ENCODE assay signal across 15 mouse cellular contexts in genomic region chr5:146681512-146681911, GRCm38 (mm10).
DNase-seq lines count a peak whose midpoint lies in the region; ATAC-seq and TF ChIP-seq lines count a peak whose summit lies in the region.
"Had no signal": no experiment of that assay in that cellular context is flagged by ENCODE, and none has a peak within 500 bp of the region (broad histone marks: within the 10 kb centered on the region; RNA-seq: fewer than 3 reads in every experiment).

No protein-coding gene starts in this region.

- no peak overlapping the region for H3K4me3 ChIP-seq in heart, embryonic 12.5 days
- peak overlapping the region; percentile 31; the same call in 1 of the 2 replicates for H3K4me3 ChIP-seq in G1E (ENCODE audit: low read depth, low read length)
- no peak overlapping the region for H3K4me3 ChIP-seq in intestine, embryonic 15.5 days (replicated peaks)
- no peak overlapping the region for H3K4me3 ChIP-seq in embryonic facial prominence, embryonic 10.5 days
- H3K4me3 ChIP-seq: forebrain, embryonic 10.5 days; limb, embryonic 15.5 days had no signal

- H3K4me1 ChIP-seq in heart, embryonic 12.5 days (replicated peaks) = peaks cover 15% of the 10 kb centered on the region
- H3K4me1 ChIP-seq in G1E (ENCODE audit: insufficient read depth, low read depth, low read length) = peaks cover 99% of the 10 kb centered on the region
- peaks cover 52% of the 10 kb centered on the region for H3K4me1 ChIP-seq in intestine, embryonic 15.5 days (replicated peaks)
- peaks cover 20% of the 10 kb centered on the region for H3K4me1 ChIP-seq in embryonic facial prominence, embryonic 10.5 days
- H3K4me1 ChIP-seq: limb, embryonic 15.5 days had no signal

- H3K27me3 ChIP-seq in heart, embryonic 12.5 days (replicated peaks) = no peaks in the 10 kb centered on the region; the same call in 1 of the 2 replicates
- H3K27me3 ChIP-seq in G1E (ENCODE audit: insufficient read depth, low read length) = no peaks in the 10 kb centered on the region
- no peaks in the 10 kb centered on the region for H3K27me3 ChIP-seq in intestine, embryonic 15.5 days (replicated peaks)
- peaks cover 4% of the 10 kb centered on the region; the same call in 1 of the 2 replicates for H3K27me3 ChIP-seq in embryonic facial prominence, embryonic 10.5 days (replicated peaks; ENCODE audit: low read depth, poor library complexity, severe bottlenecking)
- H3K27me3 ChIP-seq: Patski had no signal

- no peak overlapping the region for H3K9ac ChIP-seq in heart, embryonic 12.5 days
- H3K9ac ChIP-seq in intestine, embryonic 15.5 days = no peak overlapping the region
- H3K9ac ChIP-seq: limb, embryonic 15.5 days had no signal

- no peak for ATAC-seq in heart, embryonic 12.5 days (ENCODE audit: insufficient number of reproducible peaks, low FRiP score)
- peak; percentile 22; the same call in 1 of the 2 replicates for ATAC-seq in G1E (ENCODE audit: extremely low read depth, insufficient number of reproducible peaks, low FRiP score, poor library complexity, severe bottlenecking)
- no peak for ATAC-seq in intestine, embryonic 15.5 days
- ATAC-seq: CD4-positive, CD25-positive, alpha-beta regulatory T cell, adult 4 months; Patski had no signal

- no peak overlapping the region for H3K4me2 ChIP-seq in heart, embryonic 12.5 days
- no peak overlapping the region for H3K4me2 ChIP-seq in intestine, embryonic 15.5 days (replicated peaks)
- H3K4me2 ChIP-seq: limb, embryonic 15.5 days had no signal

- no peaks in the 10 kb centered on the region for H3K36me3 ChIP-seq in heart, embryonic 12.5 days
- no peaks in the 10 kb centered on the region for H3K36me3 ChIP-seq in G1E (replicated peaks)
- H3K36me3 ChIP-seq in intestine, embryonic 15.5 days = no peaks in the 10 kb centered on the region
- no peaks in the 10 kb centered on the region for H3K36me3 ChIP-seq in embryonic facial prominence, embryonic 10.5 days (replicated peaks)
- H3K36me3 ChIP-seq: forebrain, embryonic 10.5 days; limb, embryonic 15.5 days had no signal

- H3K9me3 ChIP-seq in heart, embryonic 12.5 days (replicated peaks) = no peaks in the 10 kb centered on the region
- H3K9me3 ChIP-seq in G1E (replicated peaks) = no peaks in the 10 kb centered on the region
- no peaks in the 10 kb centered on the region for H3K9me3 ChIP-seq in intestine, embryonic 15.5 days
- H3K9me3 ChIP-seq in embryonic facial prominence, embryonic 10.5 days = no peaks in the 10 kb centered on the region
- H3K9me3 ChIP-seq: forebrain, embryonic 10.5 days; limb, embryonic 15.5 days had no signal

- no peak for TF ChIP-seq CTCF in G1E (IDR thresholded peaks at IDR 0.05; ENCODE audit: low read depth, low read length)

- H3K27ac ChIP-seq in heart, embryonic 12.5 days (ENCODE audit: poor library complexity, severe bottlenecking) = no peak overlapping the region
- peak overlapping the region; percentile 44; the same call in 1 of the 2 replicates for H3K27ac ChIP-seq in intestine, embryonic 15.5 days
- no peak overlapping the region for H3K27ac ChIP-seq in embryonic facial prominence, embryonic 10.5 days (replicated peaks)
- H3K27ac ChIP-seq: forebrain, embryonic 10.5 days; limb, embryonic 15.5 days had no signal

- DNase-seq in heart, adult 9 months (ENCODE audit: low spot score in 2 of 2) = peak; percentile 26 to 44
- no peak for DNase-seq in G1E (ENCODE audit: low spot score)
- peak; percentile 47 for DNase-seq in spleen, adult 12 weeks (ENCODE audit: low spot score)
- no peak for DNase-seq in embryonic facial prominence, embryonic 10.5 days (ENCODE audit: low spot score)
- no peak for DNase-seq in cerebellum, postnatal 10 days
- no peak for DNase-seq in cerebellum, postnatal 14 days
- DNase-seq: adrenal gland, adult 2 months; kidney, postnatal 25 days; thymus, postnatal 36 days had no signal

- WGBS in heart, embryonic 12.5 days = 76% methylated on average over 9 of the region's 9 CpGs
- WGBS in intestine, embryonic 15.5 days = 68% methylated on average over 9 of the region's 9 CpGs
- WGBS in embryonic facial prominence, embryonic 10.5 days = 82% methylated on average over 9 of the region's 9 CpGs

Comparison
In these comparisons a context has a peak if more than half of its experiments do, and no peak if none do; other contexts are left out.
1. DNase-seq: peak in heart, adult 9 months (2 of 2) and spleen, adult 12 weeks (single experiment); none in G1E (single experiment), embryonic facial prominence, embryonic 10.5 days (single experiment), cerebellum, postnatal 10 days (0 of 2) and cerebellum, postnatal 14 days (0 of 2).